Mouse (Mus musculus) cerebellum, adult 2 months (tissue): ENCODE measurements at regions not wholly inside any gene's neighbourhood (a gene's known extent, or its start where the extent isn't known, plus 50 kb on each side); places are given as distances from the start of the nearest gene placed in this dataset.

ENCODE experiments used
- DNase-seq, 2 experiments: peaks; one replicate each; pipeline ENCODE4 v3.0.0; 2021
- H3K27ac ChIP-seq: fragments of 200-500 bp; 2 replicates; pipeline ENCODE4 v1.5.1; 2012; ENCODE audit warnings: low read length, control low read depth, inconsistent platforms; ENCODE audit not compliant: insufficient read depth
- H3K27me3 ChIP-seq: fragments of 200-500 bp; 2 replicates; pipeline ENCODE4 v1.6.1; 2012; ENCODE audit warnings: inconsistent platforms, mild to moderate bottlenecking, low read length, moderate library complexity; ENCODE audit not compliant: control insufficient read depth, insufficient read depth
- H3K4me1 ChIP-seq: fragments of 200-500 bp; 2 replicates; pipeline ENCODE4 v1.6.1; 2011; ENCODE audit warnings: low read length; ENCODE audit not compliant: control insufficient read depth, insufficient read depth
- H3K4me3 ChIP-seq: fragments of 200-500 bp; replicated peaks from 2 replicates; pipeline ENCODE3; 2011; ENCODE audit warnings: mild to moderate bottlenecking, low read depth, low read length, control low read depth; ENCODE audit not compliant: insufficient read depth
- CTCF ChIP-seq: fragments of 200-500 bp; IDR thresholded peaks from 2 replicates; pipeline ENCODE4 v1.5.1; 2011; ENCODE audit warnings: low read depth, mild to moderate bottlenecking, control low read depth, low read length, moderate library complexity, borderline replicate concordance; ENCODE audit not compliant: insufficient read depth
- POLR2A ChIP-seq: fragments of 200-500 bp; IDR thresholded peaks from 2 replicates; pipeline ENCODE4 v1.6.1; 2011; ENCODE audit warnings: low read length, control low read depth, borderline replicate concordance; ENCODE audit not compliant: insufficient read depth
- WGBS: fragments of 180-500 bp; shearing (Covaris S2); methylation state at CpG from one replicate; pipeline ENCODE4 v1.1.7; 2018; 5-methylcytosine and 5-hydroxymethylcytosine counted together

- H3K4me1 ChIP-seq, result peaks cover 12% of the 10 kb centered on the region; the same call in 1 of the 2 replicates
- peak; percentile 55 to 95 for DNase-seq
- no peak for TF ChIP-seq POLR2A
- no peak for TF ChIP-seq CTCF
- no peaks in the 10 kb centered on the region for H3K27me3 ChIP-seq
- H3K27ac ChIP-seq, result peak overlapping the region; percentile 19; the same call in 1 of the 2 replicates
- no peak overlapping the region for H3K4me3 ChIP-seq
- 11% methylated on average over 1 of the region's 1 CpGs for WGBS
Observed at GRCm38 (mm10) chr4:64632189-64632588, 491.8 kb upstream of the Pappa start.

GRCm38 (mm10) chr4:64635256-64635962, 488.6 kb upstream of the Pappa start:
- DNase-seq, result no peak
- H3K27me3 ChIP-seq, result no peaks in the 10 kb centered on the region
- H3K4me3 ChIP-seq, result no peak overlapping the region
- H3K27ac ChIP-seq, result no peak overlapping the region
- WGBS, result 93% methylated on average over 2 of the region's 2 CpGs
- no peak for TF ChIP-seq POLR2A
- TF ChIP-seq CTCF, result no peak
- H3K4me1 ChIP-seq, result peaks cover 11% of the 10 kb centered on the region; the same call in 1 of the 2 replicates

- whole genome bisulfite sequencing, result 27% methylated on average over 3 of the region's 3 CpGs
- Histone ChIP-seq H3K27ac (no peak overlapping the region), H3K27me3 (no peaks in the 10 kb centered on the region)
Observed at GRCm38 (mm10) chr4:64640056-64640455, 483.9 kb upstream of the Pappa start.

GRCm38 (mm10) chr4:64640976-64641375, 483.0 kb upstream of the Pappa start:
- TF ChIP-seq CTCF (no peak), POLR2A (no peak)
- no peak overlapping the region for H3K27ac ChIP-seq
- WGBS, result 88% methylated on average over 1 of the region's 1 CpGs
- no peaks in the 10 kb centered on the region for H3K27me3 ChIP-seq
- no peak for DNase-seq
- H3K4me1 ChIP-seq, result peaks cover 3% of the 10 kb centered on the region; the same call in 1 of the 2 replicates
- H3K4me3 ChIP-seq, result no peak overlapping the region

More at GRCm38 (mm10) chr4:64640056-64640455, 483.9 kb upstream of the Pappa start:
- peaks cover 3% of the 10 kb centered on the region; the same call in 1 of the 2 replicates for H3K4me1 ChIP-seq
- peak in 1 of 2 experiments; percentile 86 for DNase-seq
- no peak overlapping the region for H3K4me3 ChIP-seq
- TF ChIP-seq CTCF (no peak), POLR2A (no peak)

- no peaks in the 10 kb centered on the region for H3K27me3 ChIP-seq
Observed at GRCm38 (mm10) chr4:64645141-64645540, 478.8 kb upstream of the Pappa start.

GRCm38 (mm10) chr4:64654157-64654556, 469.8 kb upstream of the Pappa start:
- Histone ChIP-seq H3K27me3 (no peaks in the 10 kb centered on the region), H3K27ac (no peak overlapping the region), H3K4me3 (no peak overlapping the region), H3K4me1 (no peaks in the 10 kb centered on the region)
- no peak for TF ChIP-seq POLR2A
- TF ChIP-seq CTCF, result no peak
- DNase-seq, result no peak
- WGBS, result 82% methylated on average over 3 of the region's 3 CpGs

More at GRCm38 (mm10) chr4:64645141-64645540, 478.8 kb upstream of the Pappa start:
- no peak overlapping the region for H3K4me3 ChIP-seq
- TF ChIP-seq CTCF (no peak), POLR2A (no peak)
- WGBS, result 92% methylated on average over 2 of the region's 2 CpGs
- H3K4me1 ChIP-seq, result no peaks in the 10 kb centered on the region
- no peak overlapping the region for H3K27ac ChIP-seq
- DNase-seq, result no peak

- Histone ChIP-seq H3K4me3 (no peak overlapping the region), H3K4me1 (no peaks in the 10 kb centered on the region), H3K27ac (no peak overlapping the region), H3K27me3 (no peaks in the 10 kb centered on the region)
- TF ChIP-seq POLR2A (no peak), CTCF (no peak)
- DNase-seq, result no peak
Observed at GRCm38 (mm10) chr4:64655534-64655933, 468.4 kb upstream of the Pappa start.

GRCm38 (mm10) chr4:64663722-64664121, 460.3 kb upstream of the Pappa start:
- H3K4me1 ChIP-seq, result no peaks in the 10 kb centered on the region
- no peaks in the 10 kb centered on the region for H3K27me3 ChIP-seq
- no peak overlapping the region for H3K27ac ChIP-seq
- DNase-seq, result no peak
- TF ChIP-seq CTCF (no peak), POLR2A (no peak)
- H3K4me3 ChIP-seq, result no peak overlapping the region
- 84% methylated on average over 2 of the region's 2 CpGs for WGBS
